Mouse (Mus musculus) limb, embryonic 11.5 days (tissue): ENCODE measurements at regions not wholly inside any gene's neighbourhood (a gene's known extent, or its start where the extent isn't known, plus 50 kb on each side); places are given as distances from the start of the nearest gene placed in this dataset.

Experiments used
- ATAC-seq: fragments of 200-750 bp; cut with Nextera tagmentation; 2 replicates; pipeline ENCODE4 v1.8.0; 2017; ENCODE audit warnings: low read depth; ENCODE audit not compliant: insufficient number of reproducible peaks, low FRiP score, low TSS enrichment
- DNase-seq: peaks from one replicate; pipeline ENCODE4 v3.0.0-alpha.2; 2015; ENCODE audit warnings: low spot score
- H3K27ac ChIP-seq: fragments of 300-500 bp; sonication (generic); replicated peaks from 2 replicates; pipeline ENCODE4 v1.5.1; 2014; ENCODE audit warnings: low read depth, mild to moderate bottlenecking, low read length
- H3K27me3 ChIP-seq: fragments of 300-500 bp; sonication (generic); 2 replicates; pipeline ENCODE4 v1.6.1; 2014; ENCODE audit warnings: mild to moderate bottlenecking, low read length, mixed read lengths; ENCODE audit not compliant: control insufficient read depth, insufficient read depth
- H3K36me3 ChIP-seq: fragments of 300-500 bp; sonication (generic); 2 replicates; pipeline ENCODE4 v1.6.1; 2014; ENCODE audit warnings: mild to moderate bottlenecking, low read length, moderate library complexity, mixed read lengths; ENCODE audit not compliant: control insufficient read depth, insufficient read depth
- H3K4me1 ChIP-seq: fragments of 300-500 bp; sonication (generic); 2 replicates; pipeline ENCODE4 v1.6.1; 2014; ENCODE audit warnings: low read length, mixed read lengths; ENCODE audit not compliant: control insufficient read depth, insufficient read depth
- H3K4me2 ChIP-seq: fragments of 300-500 bp; sonication (generic); 2 replicates; pipeline ENCODE4 v1.6.1; 2014; ENCODE audit warnings: low read depth, mild to moderate bottlenecking, moderate library complexity; ENCODE audit not compliant: severe bottlenecking
- H3K4me3 ChIP-seq: fragments of 300-500 bp; sonication (generic); 2 replicates; pipeline ENCODE4 v1.5.1; 2014; ENCODE audit warnings: low read depth, low read length
- H3K9ac ChIP-seq: fragments of 300-500 bp; sonication (generic); 2 replicates; pipeline ENCODE4 v1.6.1; 2014; ENCODE audit warnings: mild to moderate bottlenecking, low read length
- H3K9me3 ChIP-seq: fragments of 300-500 bp; sonication (generic); 2 replicates; pipeline ENCODE4 v1.6.1; 2016; ENCODE audit warnings: low read length; ENCODE audit not compliant: control insufficient read depth
- WGBS: fragments of 180-500 bp; shearing (Covaris S2); extraction: QIAGEN DNeasy Blood & Tissue Kit; methylation state at CpG from one replicate; pipeline ENCODE4 v1.1.7; 2014; 5-methylcytosine and 5-hydroxymethylcytosine counted together

- H3K27ac ChIP-seq, result no peak overlapping the region
- DNase-seq (peak; percentile 25), ATAC-seq (0 out of 2 replicates have a peak, but pooled peaks have one; percentile 47)
- 50% methylated on average over 5 of the region's 5 CpGs for WGBS
- no peak overlapping the region for H3K9ac ChIP-seq
- no peak overlapping the region for H3K4me2 ChIP-seq
- H3K36me3 ChIP-seq, result no peaks in the 10 kb centered on the region
- peaks cover 4% of the 10 kb centered on the region; the same call in 1 of the 2 replicates for H3K4me1 ChIP-seq
- no peaks in the 10 kb centered on the region for H3K9me3 ChIP-seq
- H3K27me3 ChIP-seq, result no peaks in the 10 kb centered on the region
- H3K4me3 ChIP-seq, result no peak overlapping the region
Observed at GRCm38 (mm10) chr14:58989644-58990217, 153.0 kb downstream of the 1700129C05Rik start.

DNA sequence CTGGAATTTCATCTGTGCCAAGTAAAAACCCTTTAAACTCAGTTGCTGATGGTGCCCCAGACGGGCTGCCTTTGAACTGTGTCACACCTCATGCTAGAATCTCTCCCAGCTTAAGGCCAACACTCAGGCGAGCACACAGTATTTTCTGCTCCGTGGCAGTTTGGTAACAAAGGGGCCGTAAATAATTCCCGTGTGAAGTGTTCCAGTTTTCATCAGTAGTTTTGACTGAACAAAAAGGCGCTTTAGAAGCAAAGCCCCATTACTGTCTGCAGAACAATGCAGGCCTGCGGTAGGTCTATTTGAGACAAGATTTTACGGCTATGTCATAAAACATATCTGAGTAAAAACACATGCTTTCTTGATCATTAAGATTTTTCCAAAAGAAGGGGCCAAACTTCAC is 155.0 kb downstream of the 1700129C05Rik start:
- WGBS, result 7% methylated on average over 8 of the region's 8 CpGs
- peaks cover 4% of the 10 kb centered on the region; the same call in 1 of the 2 replicates for H3K4me1 ChIP-seq
- no peaks in the 10 kb centered on the region for H3K9me3 ChIP-seq
- peak overlapping the region; percentile 48 for H3K27ac ChIP-seq
- no peaks in the 10 kb centered on the region for H3K27me3 ChIP-seq
- H3K4me2 ChIP-seq, result no peak overlapping the region
- no peak overlapping the region for H3K4me3 ChIP-seq
- no peaks in the 10 kb centered on the region for H3K36me3 ChIP-seq
- H3K9ac ChIP-seq, result no peak overlapping the region
- peak; percentile 6; the same call in 1 of the 2 replicates for ATAC-seq
- peak; percentile 64 for DNase-seq

DNA sequence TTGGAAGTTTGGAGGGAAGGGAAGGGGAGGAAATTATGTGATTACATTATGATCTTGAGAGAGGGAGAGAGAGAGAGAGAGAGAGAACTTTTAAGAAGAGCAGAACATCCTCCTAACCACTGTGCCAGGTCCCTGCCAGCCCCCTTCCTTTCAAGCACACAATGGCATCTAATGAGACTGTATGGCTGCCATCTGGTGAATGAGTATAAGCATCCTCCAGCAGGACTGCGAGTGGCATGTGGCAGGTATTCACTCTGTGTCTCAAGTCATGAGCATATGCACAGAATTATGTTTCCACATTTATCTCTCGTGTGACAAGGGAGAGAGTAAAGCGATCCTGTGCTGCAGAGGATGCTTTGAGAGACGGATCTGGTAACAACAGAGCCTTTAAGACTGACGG is 156.9 kb downstream of the 1700129C05Rik start:
- H3K4me2 ChIP-seq, result no peak overlapping the region
- H3K27ac ChIP-seq, result no peak overlapping the region
- H3K4me3 ChIP-seq, result no peak overlapping the region
- no peaks in the 10 kb centered on the region for H3K27me3 ChIP-seq
- no peak overlapping the region for H3K9ac ChIP-seq
- ATAC-seq, result no peak
- peaks cover 4% of the 10 kb centered on the region; the same call in 1 of the 2 replicates for H3K4me1 ChIP-seq
- no peaks in the 10 kb centered on the region for H3K9me3 ChIP-seq
- no peak for DNase-seq
- no peaks in the 10 kb centered on the region for H3K36me3 ChIP-seq
- 77% methylated on average over 5 of the region's 5 CpGs for WGBS

- Histone ChIP-seq H3K9me3 (no peaks in the 10 kb centered on the region), H3K4me3 (no peak overlapping the region)
- 89% methylated on average over 4 of the region's 4 CpGs for WGBS
Observed at GRCm38 (mm10) chr14:58976791-58977190, 165.9 kb downstream of the 1700129C05Rik start.

DNA sequence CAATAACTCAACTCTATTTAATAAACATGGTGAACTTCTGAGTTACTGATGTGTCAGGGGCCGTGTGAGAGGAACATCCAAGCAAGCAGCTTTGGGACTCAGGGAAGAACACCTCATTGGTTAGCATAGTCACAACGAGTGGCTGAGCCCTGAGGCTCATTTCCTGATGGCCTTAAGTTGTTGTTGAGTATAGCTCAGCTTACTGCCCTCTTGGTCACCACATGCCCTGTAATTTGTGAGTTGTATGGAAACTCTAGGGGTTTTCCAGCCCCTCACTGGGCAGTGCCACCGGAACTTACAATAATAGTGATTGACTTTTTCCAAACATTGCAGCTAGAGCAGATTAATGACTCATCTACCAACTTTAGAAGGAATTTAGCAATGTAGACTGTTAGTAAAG is 173.4 kb downstream of the 1700129C05Rik start:
- ATAC-seq, result no peak
- H3K9ac ChIP-seq, result no peak overlapping the region
- WGBS, result 51% methylated on average over 3 of the region's 3 CpGs
- no peaks in the 10 kb centered on the region for H3K36me3 ChIP-seq
- H3K27me3 ChIP-seq, result no peaks in the 10 kb centered on the region
- H3K4me1 ChIP-seq, result no peaks in the 10 kb centered on the region
- no peak overlapping the region for H3K4me3 ChIP-seq
- H3K27ac ChIP-seq, result no peak overlapping the region
- no peaks in the 10 kb centered on the region for H3K9me3 ChIP-seq
- no peak for DNase-seq
- H3K4me2 ChIP-seq, result no peak overlapping the region

More at GRCm38 (mm10) chr14:58976791-58977190, 165.9 kb downstream of the 1700129C05Rik start:
- no peak for DNase-seq
- Histone ChIP-seq H3K4me2 (no peak overlapping the region), H3K4me1 (no peaks in the 10 kb centered on the region), H3K27ac (no peak overlapping the region), H3K27me3 (no peaks in the 10 kb centered on the region), H3K36me3 (no peaks in the 10 kb centered on the region), H3K9ac (no peak overlapping the region)
- no peak for ATAC-seq

- Histone ChIP-seq H3K9ac (no peak overlapping the region), H3K9me3 (no peaks in the 10 kb centered on the region), H3K4me2 (no peak overlapping the region), H3K27me3 (no peaks in the 10 kb centered on the region), H3K36me3 (no peaks in the 10 kb centered on the region), H3K27ac (no peak overlapping the region), H3K4me1 (no peaks in the 10 kb centered on the region), H3K4me3 (no peak overlapping the region)
- ATAC-seq, result no peak
- DNase-seq, result no peak
- 86% methylated on average over 5 of the region's 5 CpGs for WGBS
Observed at GRCm38 (mm10) chr14:58967975-58968374, 174.7 kb downstream of the 1700129C05Rik start.

- ATAC-seq (no peak), DNase-seq (no peak)
- 91% methylated on average over 1 of the region's 1 CpGs for WGBS
- no peak overlapping the region for H3K27ac ChIP-seq
- no peaks in the 10 kb centered on the region for H3K36me3 ChIP-seq
- H3K4me2 ChIP-seq, result no peak overlapping the region
- H3K9me3 ChIP-seq, result no peaks in the 10 kb centered on the region
- no peaks in the 10 kb centered on the region for H3K27me3 ChIP-seq
- no peaks in the 10 kb centered on the region for H3K4me1 ChIP-seq
- H3K4me3 ChIP-seq, result no peak overlapping the region
- H3K9ac ChIP-seq, result no peak overlapping the region
Observed at GRCm38 (mm10) chr14:58967163-58967562, 175.5 kb downstream of the 1700129C05Rik start.

GRCm38 (mm10) chr14:58944958-58945357 is 197.7 kb downstream of the 1700129C05Rik start:
- no peak for ATAC-seq
- H3K36me3 ChIP-seq, result no peaks in the 10 kb centered on the region
- no peak overlapping the region for H3K9ac ChIP-seq
- 97% methylated on average over 2 of the region's 2 CpGs for WGBS
- H3K4me3 ChIP-seq, result no peak overlapping the region
- H3K4me1 ChIP-seq, result no peaks in the 10 kb centered on the region
- H3K9me3 ChIP-seq, result no peaks in the 10 kb centered on the region
- no peak for DNase-seq
- no peak overlapping the region for H3K4me2 ChIP-seq
- H3K27ac ChIP-seq, result no peak overlapping the region
- no peaks in the 10 kb centered on the region for H3K27me3 ChIP-seq

GRCm38 (mm10) chr14:58943267-58943765 is 199.4 kb downstream of the 1700129C05Rik start:
- 87% methylated on average over 1 of the region's 1 CpGs for WGBS
- Histone ChIP-seq H3K4me1 (no peaks in the 10 kb centered on the region), H3K4me3 (no peak overlapping the region), H3K9ac (no peak overlapping the region), H3K4me2 (no peak overlapping the region), H3K36me3 (no peaks in the 10 kb centered on the region), H3K27me3 (no peaks in the 10 kb centered on the region), H3K27ac (no peak overlapping the region), H3K9me3 (no peaks in the 10 kb centered on the region)
- ATAC-seq, result no peak
- no peak for DNase-seq
